Mouse (Mus musculus) midbrain, embryonic 15.5 days (tissue): ENCODE measurements around the gene Cmtm4. TPM values are rescaled to one million over a fixed set of nuclear protein-coding genes. Genes with fewer than 3 reads are reported as not detected.
"Not testable (repeated sequence)": the region's sequence is repeated elsewhere in the genome, so short reads cannot be mapped to it uniquely, and the experiment has no call there.

ENCODE experiments used
- ATAC-seq: fragments of 200-750 bp; cut with Nextera tagmentation; replicated peaks from 2 replicates; pipeline ENCODE4 v1.8.0; 2017; ENCODE audit warnings: moderate TSS enrichment
- H3K27ac ChIP-seq: fragments of 300-500 bp; sonication (generic); 2 replicates; pipeline ENCODE4 v1.5.1; 2015; ENCODE audit warnings: mild to moderate bottlenecking, inconsistent platforms
- H3K27me3 ChIP-seq: fragments of 300-500 bp; sonication (generic); replicated peaks from 2 replicates; pipeline ENCODE4 v1.6.1; 2015; ENCODE audit warnings: inconsistent platforms
- H3K36me3 ChIP-seq: fragments of 300-500 bp; sonication (generic); replicated peaks from 2 replicates; pipeline ENCODE4 v1.6.1; 2015; ENCODE audit warnings: inconsistent platforms
- H3K4me1 ChIP-seq: fragments of 300-500 bp; sonication (generic); 2 replicates; pipeline ENCODE4 v1.6.1; 2015; ENCODE audit warnings: inconsistent platforms
- H3K4me2 ChIP-seq: fragments of 300-500 bp; sonication (generic); 2 replicates; pipeline ENCODE4 v1.6.1; 2015; ENCODE audit warnings: inconsistent platforms, mild to moderate bottlenecking, moderate library complexity
- H3K4me3 ChIP-seq: fragments of 300-500 bp; sonication (generic); 2 replicates; pipeline ENCODE4 v1.5.1; 2015; ENCODE audit warnings: mild to moderate bottlenecking, inconsistent platforms
- H3K9ac ChIP-seq: fragments of 300-500 bp; sonication (generic); 2 replicates; pipeline ENCODE4 v1.6.1; 2015; ENCODE audit warnings: mild to moderate bottlenecking, inconsistent platforms
- H3K9me3 ChIP-seq: fragments of 300-500 bp; sonication (generic); 2 replicates; pipeline ENCODE4 v1.6.1; 2016; ENCODE audit warnings: inconsistent platforms
- WGBS: fragments of 180-500 bp; shearing (Covaris S2); methylation state at CpG from one replicate; pipeline ENCODE4 v1.1.7; 2015; ENCODE audit warnings: mixed read lengths; 5-methylcytosine and 5-hydroxymethylcytosine counted together
- polyA plus RNA-seq: library from polyadenylated mRNA; unstranded; fragments of >200 nt; fragmentation: Nextera tagmentation; extraction: Ambion mirVana; gene quantifications from 2 replicates; pipeline ENCODE4 v1.2.1, GENCODE M21; 2015

Gene Cmtm4
- polyA plus RNA-seq, 1 experiment from 2014 or later = 2.6 TPM

GRCm38 (mm10) chr8:104341678-104342077 is 53.9 kb downstream of the Cmtm4 start:
- H3K4me1 ChIP-seq = peaks cover 17% of the 10 kb centered on the region
- H3K4me2 ChIP-seq = peak overlapping the region; percentile 83
- H3K4me3 ChIP-seq = peak overlapping the region; percentile 51; the same call in 1 of the 2 replicates
- WGBS = 49% methylated on average over 6 of the region's 6 CpGs
- H3K9ac ChIP-seq = no peak overlapping the region
- H3K27me3 ChIP-seq = no peaks in the 10 kb centered on the region
- no peaks in the 10 kb centered on the region for H3K9me3 ChIP-seq
- H3K27ac ChIP-seq = no peak overlapping the region
- no peak for ATAC-seq
- H3K36me3 ChIP-seq = no peaks in the 10 kb centered on the region

- ATAC-seq = peak; percentile 68
- H3K4me2 ChIP-seq = peak overlapping the region; percentile 83
Measured at GRCm38 (mm10) chr8:104341106-104341561, 54.5 kb downstream of the Cmtm4 start.

GRCm38 (mm10) chr8:104340233-104341105 is 55.1 kb downstream of the Cmtm4 start:
- Histone ChIP-seq H3K27ac (peak overlapping the region; percentile 18; the same call in 1 of the 2 replicates), H3K9ac (peak overlapping the region; percentile 38), H3K4me2 (peak overlapping the region; percentile 83), H3K4me3 (peak overlapping the region; percentile 51), H3K27me3 (no peaks in the 10 kb centered on the region), H3K4me1 (peaks cover 17% of the 10 kb centered on the region), H3K36me3 (no peaks in the 10 kb centered on the region), H3K9me3 (no peaks in the 10 kb centered on the region)
- under 1% methylated on average over 46 of the region's 54 CpGs for WGBS
- peak; percentile 81 for ATAC-seq

More at GRCm38 (mm10) chr8:104341106-104341561, 54.5 kb downstream of the Cmtm4 start:
- Histone ChIP-seq H3K4me3 (peak overlapping the region; percentile 51), H3K9ac (peak overlapping the region; percentile 38), H3K27ac (peak overlapping the region; percentile 18; the same call in 1 of the 2 replicates), H3K9me3 (no peaks in the 10 kb centered on the region), H3K27me3 (no peaks in the 10 kb centered on the region), H3K4me1 (peaks cover 17% of the 10 kb centered on the region), H3K36me3 (no peaks in the 10 kb centered on the region)
- 1% methylated on average over 24 of the region's 24 CpGs for WGBS

- Histone ChIP-seq H3K4me3 (peak overlapping the region; percentile 51), H3K4me2 (peak overlapping the region; percentile 83), H3K27ac (no peak overlapping the region), H3K36me3 (no peaks in the 10 kb centered on the region), H3K4me1 (peaks cover 17% of the 10 kb centered on the region), H3K9me3 (no peaks in the 10 kb centered on the region), H3K27me3 (no peaks in the 10 kb centered on the region), H3K9ac (peak overlapping the region; percentile 38)
- WGBS = 1% methylated on average over 6 of the region's 6 CpGs
- 0 out of 2 replicates have a peak, but pooled peaks have one; percentile 1 for ATAC-seq
Measured at GRCm38 (mm10) chr8:104339983-104340232, 55.7 kb downstream of the Cmtm4 start.

- Histone ChIP-seq H3K9ac (peak within 1 kb of the TSS; percentile 38), H3K4me2 (peak within 1 kb of the TSS; percentile 83), H3K36me3 (no peaks in the 10 kb centered on the region), H3K4me1 (peaks cover 17% of the 10 kb centered on the region), H3K27me3 (no peaks in the 10 kb centered on the region), H3K27ac (no peak within 1 kb of the TSS), H3K9me3 (no peaks in the 10 kb centered on the region), H3K4me3 (peak within 1 kb of the TSS; percentile 51)
- ATAC-seq = no peak
- 12% methylated on average over 18 of the region's 18 CpGs for WGBS
Measured at GRCm38 (mm10) chr8:104339229-104339982, 56.2 kb downstream of the Cmtm4 start, which contains the start of gene Cmtm3. Cmtm3 (plus strand) TSS chr8:104339410.

- H3K27ac ChIP-seq = no peak overlapping the region
- WGBS = 57% methylated on average over 3 of the region's 3 CpGs
- no peak overlapping the region for H3K9ac ChIP-seq
- H3K36me3 ChIP-seq = no peaks in the 10 kb centered on the region
- no peaks in the 10 kb centered on the region for H3K27me3 ChIP-seq
- H3K4me2 ChIP-seq = no peak overlapping the region
- no peak for ATAC-seq
- H3K9me3 ChIP-seq = no peaks in the 10 kb centered on the region
- H3K4me3 ChIP-seq = no peak overlapping the region
- peaks cover 17% of the 10 kb centered on the region for H3K4me1 ChIP-seq
Measured at GRCm38 (mm10) chr8:104337890-104338289, 57.7 kb downstream of the Cmtm4 start.

DNA sequence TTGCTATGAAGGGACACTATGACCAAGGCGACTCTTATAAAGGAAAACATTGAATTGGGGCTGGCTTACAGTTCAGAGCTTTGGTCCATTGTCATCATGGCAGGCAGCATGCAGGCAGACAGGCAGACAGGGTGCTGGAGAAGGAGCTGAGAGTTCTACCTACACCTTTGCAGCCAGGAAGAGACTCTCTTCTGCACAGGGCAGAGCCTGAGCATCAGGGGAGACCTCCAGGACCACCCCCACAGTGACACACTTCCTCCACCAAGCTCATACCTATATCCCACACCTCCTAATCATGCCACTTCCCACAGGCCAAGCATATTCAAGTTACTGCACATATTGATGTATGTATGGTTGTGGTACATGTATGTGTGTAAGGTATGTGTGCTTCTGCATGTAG is 58.8 kb downstream of the Cmtm4 start:
- no peak overlapping the region for H3K27ac ChIP-seq
- H3K27me3 ChIP-seq = no peaks in the 10 kb centered on the region
- H3K4me1 ChIP-seq = peaks cover 17% of the 10 kb centered on the region
- H3K9me3 ChIP-seq = no peaks in the 10 kb centered on the region
- H3K9ac ChIP-seq = no peak overlapping the region
- no peak overlapping the region for H3K4me3 ChIP-seq
- H3K4me2 ChIP-seq = no peak overlapping the region
- WGBS = 86% methylated on average over 1 of the region's 1 CpGs
- no peak for ATAC-seq
- no peaks in the 10 kb centered on the region for H3K36me3 ChIP-seq

DNA sequence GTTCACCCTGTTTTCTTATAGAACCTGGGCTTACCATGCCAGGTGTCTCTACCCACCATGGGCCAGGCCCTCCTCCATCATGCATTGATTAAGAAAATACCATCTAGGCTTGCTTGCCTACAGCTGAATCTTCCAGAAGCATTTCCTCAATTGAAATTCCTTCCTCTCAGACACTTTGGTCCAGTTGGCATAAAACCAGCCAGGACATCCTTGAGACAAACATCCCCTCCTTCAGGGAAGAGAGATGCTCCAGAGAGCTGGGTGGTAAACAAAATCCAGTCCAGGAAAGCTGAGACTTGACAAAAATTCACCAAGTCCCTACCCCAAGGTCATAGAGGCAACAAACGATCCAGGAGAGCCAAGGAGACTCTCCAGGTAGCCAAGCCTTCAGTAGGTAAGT is 61.4 kb downstream of the Cmtm4 start:
- 86% methylated on average over 1 of the region's 1 CpGs for WGBS
- H3K4me2 ChIP-seq = no peak overlapping the region
- H3K27ac ChIP-seq = no peak overlapping the region
- H3K4me3 ChIP-seq = no peak overlapping the region
- H3K4me1 ChIP-seq = no peaks in the 10 kb centered on the region
- no peaks in the 10 kb centered on the region for H3K36me3 ChIP-seq
- H3K9me3 ChIP-seq = no peaks in the 10 kb centered on the region
- no peak for ATAC-seq
- H3K27me3 ChIP-seq = no peaks in the 10 kb centered on the region
- H3K9ac ChIP-seq = no peak overlapping the region

- Histone ChIP-seq H3K9ac (no peak overlapping the region), H3K27me3 (no peaks in the 10 kb centered on the region), H3K4me3 (no peak overlapping the region), H3K36me3 (no peaks in the 10 kb centered on the region), H3K9me3 (no peaks in the 10 kb centered on the region), H3K4me1 (no peaks in the 10 kb centered on the region), H3K4me2 (no peak overlapping the region), H3K27ac (no peak overlapping the region)
- ATAC-seq = no peak
- 81% methylated on average over 5 of the region's 5 CpGs for WGBS
Measured at GRCm38 (mm10) chr8:104333786-104334185, 61.8 kb downstream of the Cmtm4 start.

- no peak overlapping the region for H3K27ac ChIP-seq
- WGBS = 79% methylated on average over 5 of the region's 5 CpGs
- H3K4me3 ChIP-seq = no peak overlapping the region
- no peaks in the 10 kb centered on the region for H3K9me3 ChIP-seq
- no peaks in the 10 kb centered on the region for H3K36me3 ChIP-seq
- no peak overlapping the region for H3K9ac ChIP-seq
- no peaks in the 10 kb centered on the region for H3K27me3 ChIP-seq
- H3K4me2 ChIP-seq = no peak overlapping the region
- H3K4me1 ChIP-seq = no peaks in the 10 kb centered on the region
- ATAC-seq = no peak
Measured at GRCm38 (mm10) chr8:104332665-104333631, 62.7 kb downstream of the Cmtm4 start.

- not testable (repeated sequence) for H3K36me3 ChIP-seq, H3K4me1 ChIP-seq, H3K27ac ChIP-seq, H3K4me3 ChIP-seq, H3K4me2 ChIP-seq, H3K9me3 ChIP-seq, H3K9ac ChIP-seq, ATAC-seq, H3K27me3 ChIP-seq
- 93% methylated on average over 12 of the region's 12 CpGs for WGBS
Measured at GRCm38 (mm10) chr8:104321930-104322329, 73.7 kb downstream of the Cmtm4 start, which contains the start of gene Cmtm2b. Cmtm2b (plus strand) TSS chr8:104322230.
